Mouse (Mus musculus): ENCODE results near the gene Trak1.

DNA sequence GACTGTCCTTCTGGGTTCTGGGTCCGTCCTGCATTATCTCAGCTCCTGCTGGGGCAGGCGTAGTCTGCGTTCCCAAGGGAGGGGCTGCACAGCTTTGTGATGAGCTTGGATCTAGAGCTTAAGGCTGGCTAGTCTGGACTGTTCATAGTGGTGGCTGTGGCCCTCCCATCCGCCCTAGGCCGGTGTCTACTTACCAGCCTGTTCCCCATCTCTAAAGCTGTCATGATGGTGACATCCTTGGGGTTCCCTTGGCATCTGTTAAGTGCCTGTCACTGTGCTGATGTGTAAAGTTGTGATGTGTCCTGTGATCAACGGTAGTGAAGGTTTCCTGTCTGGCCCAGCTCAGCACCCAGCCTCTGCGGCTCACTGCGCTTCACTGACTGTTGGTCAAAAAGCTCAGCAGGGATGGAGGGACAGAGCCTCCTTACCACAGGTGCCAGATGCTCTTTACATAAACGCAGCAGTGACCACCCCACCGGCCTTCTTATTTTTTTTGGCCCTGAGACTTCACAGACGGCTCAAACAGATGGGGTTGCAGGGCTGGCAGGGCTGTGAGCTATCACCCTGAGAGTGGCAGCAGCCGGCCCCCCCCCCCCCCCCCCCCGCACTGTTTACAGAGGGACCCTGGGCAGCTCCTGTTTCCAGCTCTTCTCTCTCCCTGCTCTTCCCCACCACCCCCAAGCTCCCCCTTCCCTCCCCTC lies 74.8 kb downstream of the Trak1 start:
- no peak for TF ChIP-seq CTCF (IDR thresholded peaks at IDR 0.05; ENCODE audit: borderline replicate concordance, insufficient read depth, low read depth, low read length)
- no peak for TF ChIP-seq POLR2A (IDR thresholded peaks at IDR 0.05; ENCODE audit: borderline replicate concordance, insufficient read depth, low read length)

Data from cerebellum, adult 2 months (tissue).